Mouse (Mus musculus) T-cell, adult 2 months (primary cell): ENCODE data around the gene Tiam1.

Source experiments
- DNase-seq: peaks from one replicate; pipeline ENCODE4 v3.0.0; 2022; ENCODE audit warnings: low spot score

Tiam1 gene

DNA sequence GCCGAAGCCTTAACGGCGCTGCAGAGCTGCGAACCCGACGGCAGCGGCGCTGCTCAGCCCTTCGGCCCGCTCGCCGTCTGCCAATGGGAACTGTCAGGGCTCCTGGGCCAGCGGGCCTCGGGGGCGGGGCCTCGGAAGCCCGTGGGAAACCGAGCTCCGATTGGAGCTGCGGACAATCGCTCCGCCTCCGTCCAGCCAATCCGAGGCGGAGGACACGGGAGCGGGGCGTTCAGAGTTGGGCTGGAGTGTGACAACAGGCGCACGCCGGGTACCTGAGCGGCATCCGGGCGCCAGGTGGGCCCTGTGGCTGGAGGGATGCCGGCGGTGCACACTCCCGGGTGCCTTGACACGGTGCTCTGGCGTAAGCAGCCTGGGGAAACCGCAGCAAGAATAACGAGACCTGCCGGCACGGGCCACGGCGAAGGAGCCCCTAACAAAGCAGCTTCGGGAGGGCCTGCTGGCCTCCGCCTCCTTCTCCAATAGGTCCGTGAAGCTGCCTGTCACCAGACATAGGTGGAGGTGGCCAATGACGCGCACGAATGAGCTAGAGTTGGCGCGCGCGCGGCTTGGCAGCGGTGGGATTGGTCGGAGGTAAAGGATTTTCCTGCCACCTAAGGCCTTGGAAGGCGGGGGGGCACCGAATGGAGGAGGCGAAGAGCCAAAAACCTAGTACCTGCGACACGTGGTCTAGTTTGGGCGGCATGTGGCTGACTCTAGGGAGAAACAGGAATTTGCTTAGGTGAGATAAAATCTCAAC, at the start of gene Tiam1:
Gene Tiam1 (minus strand): TSS at position 10 of the 757 bp plus-strand sequence.
- peak; percentile 97 for DNase-seq

DNA sequence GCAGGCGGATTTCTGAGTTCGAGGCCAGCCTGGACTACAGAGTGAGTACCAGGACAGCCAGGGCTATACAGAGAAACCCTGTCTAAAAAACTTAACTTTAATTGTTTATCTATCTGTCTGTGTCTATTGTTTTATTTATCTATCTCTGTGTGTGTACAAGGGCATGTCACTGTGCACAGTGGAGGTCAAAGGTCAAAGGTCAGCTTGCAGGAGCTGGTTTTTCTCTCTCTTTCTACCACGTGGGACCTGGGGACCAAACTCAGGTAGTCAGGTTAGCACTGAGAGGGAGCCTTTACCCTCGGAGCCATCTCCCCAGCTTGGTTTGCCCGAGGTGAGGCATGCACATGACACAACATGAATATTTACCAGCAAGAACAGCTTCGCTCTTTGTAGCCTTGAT, 47.7 kb upstream of the Tiam1 start:
- no peak for DNase-seq

DNA sequence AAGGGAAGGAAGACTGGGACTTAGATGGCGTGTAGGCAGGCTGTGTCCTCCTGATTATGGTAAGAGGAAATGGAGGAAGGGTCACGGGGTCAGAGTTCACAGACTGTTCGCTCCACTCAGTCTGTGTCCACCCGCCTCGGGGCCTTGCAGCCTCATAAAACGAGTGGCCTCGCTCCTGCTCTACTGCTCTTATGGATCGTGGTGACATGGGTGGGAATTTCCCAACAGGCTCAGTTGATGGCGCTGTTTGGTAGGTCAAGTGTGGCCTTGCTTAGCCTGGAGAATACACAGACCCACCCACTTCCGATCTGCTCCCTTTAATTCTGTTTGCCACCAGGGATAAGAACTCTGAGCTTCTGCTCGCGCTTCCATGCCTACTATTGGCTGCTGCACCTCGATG, 43.9 kb upstream of the Tiam1 start:
- no peak for DNase-seq

DNA sequence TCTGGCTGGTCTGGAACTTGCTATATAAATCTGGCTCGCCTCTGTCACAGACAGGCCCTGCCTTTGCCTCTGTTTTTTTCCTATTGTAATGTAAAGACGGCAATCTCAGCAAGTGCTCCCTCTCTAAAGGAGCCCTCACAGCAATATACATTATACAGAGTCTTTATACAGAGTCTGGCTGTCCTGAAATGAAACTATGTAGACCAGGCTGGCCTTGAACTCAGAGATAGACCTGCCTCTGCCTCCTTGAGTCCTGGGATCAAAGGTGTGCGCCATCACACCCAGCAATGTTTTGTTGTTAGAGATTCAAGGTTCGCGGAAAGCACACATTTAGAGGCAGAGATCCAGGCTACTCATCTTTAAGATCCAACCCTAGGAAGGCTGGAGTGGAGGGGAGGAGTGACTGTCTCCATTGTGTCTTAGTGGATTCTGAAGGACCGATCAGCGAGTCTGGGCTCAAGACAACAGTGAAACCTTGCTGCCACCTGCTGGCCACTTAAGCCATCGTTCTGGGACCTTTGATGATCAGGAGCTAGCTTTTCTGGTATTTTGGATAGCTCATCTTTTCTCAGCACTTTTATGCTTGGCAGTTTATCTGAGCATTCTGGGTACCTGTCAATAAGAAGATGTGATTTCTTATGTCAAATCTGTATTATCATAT, 42.5 kb upstream of the Tiam1 start:
- DNase-seq, result peak; percentile 62

DNA sequence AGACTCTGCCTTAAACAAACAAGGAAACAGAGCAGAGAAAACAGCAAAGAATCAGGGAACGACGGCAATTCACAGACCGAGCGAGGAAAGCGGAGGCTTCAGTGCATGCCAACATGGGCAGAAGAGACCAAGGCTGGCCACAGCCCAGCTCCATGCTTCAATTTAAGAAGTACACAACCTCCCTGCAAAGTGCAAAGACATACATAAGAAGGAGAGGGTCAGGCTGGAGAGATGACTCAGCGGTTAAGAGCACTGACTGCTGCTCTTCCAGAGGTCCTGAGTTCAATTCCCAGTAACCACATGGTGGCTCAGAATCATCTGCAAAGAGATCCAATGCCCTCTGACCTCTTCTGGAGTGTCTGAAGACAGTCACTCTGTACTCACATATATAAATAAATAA, 40.6 kb upstream of the Tiam1 start:
- no peak for DNase-seq

DNA sequence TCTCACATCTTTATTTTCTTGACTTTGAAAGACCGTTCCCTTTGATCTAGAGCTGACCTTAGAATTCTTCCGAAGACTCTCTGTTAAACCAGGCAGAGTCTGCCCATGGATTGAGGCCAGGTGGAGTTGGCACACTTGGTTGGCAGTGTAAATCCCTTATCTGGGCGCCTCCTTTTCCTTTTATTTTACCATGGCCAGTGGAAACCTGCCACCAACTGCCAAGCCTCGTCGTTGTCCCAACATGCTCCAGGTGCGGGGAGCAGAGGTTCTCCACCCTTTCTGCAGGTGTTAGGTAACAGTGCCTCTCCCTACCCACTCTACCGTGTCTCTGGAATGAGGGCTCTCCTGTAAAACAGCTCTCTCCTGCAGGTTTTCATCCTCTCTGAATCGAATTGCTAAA, 38.1 kb upstream of the Tiam1 start:
- no peak for DNase-seq

DNA sequence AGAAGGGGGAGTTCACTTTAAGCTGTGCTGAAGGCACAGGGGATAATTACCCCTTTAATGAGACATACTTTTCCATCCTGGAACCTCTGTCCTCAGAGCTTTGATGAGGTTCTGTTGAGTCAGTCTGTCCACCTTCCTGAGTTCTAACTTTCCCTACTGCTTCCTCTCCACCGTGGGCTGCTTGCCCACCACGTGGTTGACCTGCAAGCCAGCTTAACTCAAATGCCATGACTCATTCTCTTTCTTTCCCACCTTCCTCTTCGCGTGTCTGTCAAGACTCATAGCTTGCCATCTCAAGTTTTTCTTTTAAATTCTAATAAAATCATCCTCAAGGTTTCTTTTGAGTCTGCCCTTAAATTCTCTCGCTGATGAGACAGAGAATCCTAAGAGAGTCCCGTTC, 37.4 kb upstream of the Tiam1 start:
- DNase-seq, result no peak

DNA sequence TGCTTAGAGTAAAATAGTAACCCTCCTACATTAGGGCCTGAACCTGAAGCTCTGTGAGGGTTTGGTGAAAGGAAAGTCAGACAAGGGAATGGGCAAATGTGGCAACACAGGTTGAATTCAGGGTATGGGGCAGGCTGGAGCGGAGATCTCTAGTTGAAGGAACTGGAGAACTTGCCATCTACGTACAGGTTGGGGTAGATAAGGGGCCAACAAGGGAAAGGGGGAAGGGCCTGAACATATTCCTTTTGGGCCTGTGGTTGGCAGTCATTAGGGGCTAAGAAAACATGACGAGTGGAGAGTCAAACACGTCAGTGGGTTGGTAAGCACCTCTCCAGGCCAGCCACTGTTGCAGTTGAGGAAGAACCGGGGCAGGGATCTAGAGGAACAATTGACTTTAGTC, 36.3 kb upstream of the Tiam1 start:
- DNase-seq, result no peak

DNA sequence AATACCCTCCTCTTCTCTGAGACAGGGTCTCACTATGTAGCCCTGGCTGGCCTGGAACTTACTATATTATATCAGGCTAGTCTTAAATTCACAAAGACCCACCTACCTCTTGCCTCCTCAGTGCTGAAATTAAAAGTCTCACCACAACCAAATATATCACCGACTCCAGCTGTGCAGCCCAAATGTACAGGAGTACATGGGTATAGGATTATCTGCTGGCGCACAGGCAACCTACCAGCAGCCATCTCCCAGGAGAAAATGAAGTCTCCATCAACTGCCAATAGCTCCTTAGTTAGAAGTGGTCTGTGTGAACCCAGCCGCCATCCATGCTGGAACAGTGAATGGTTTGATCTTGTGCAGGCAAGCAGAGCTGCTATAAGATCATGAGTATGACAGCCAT, 34.8 kb upstream of the Tiam1 start:
- DNase-seq, result no peak

DNA sequence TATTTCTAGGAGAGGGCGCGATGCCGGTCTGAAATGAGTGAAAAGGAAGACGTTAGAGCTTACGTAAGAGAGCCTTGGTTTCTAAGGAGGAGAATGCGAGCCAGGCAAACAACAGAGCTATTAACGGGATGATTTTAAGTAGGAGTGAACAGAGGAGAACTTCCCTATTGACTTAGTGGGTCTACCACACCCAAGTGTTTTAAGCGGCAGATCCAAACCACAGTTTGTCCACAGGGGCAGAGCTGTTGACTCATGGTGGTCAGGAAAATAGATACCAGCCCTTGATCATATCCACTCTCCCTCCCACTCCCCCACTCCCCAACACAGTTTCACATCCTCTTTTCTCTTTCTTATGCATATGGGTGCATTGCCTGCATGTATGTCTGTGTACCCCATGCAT, 33.9 kb upstream of the Tiam1 start:
- DNase-seq, result no peak

DNA sequence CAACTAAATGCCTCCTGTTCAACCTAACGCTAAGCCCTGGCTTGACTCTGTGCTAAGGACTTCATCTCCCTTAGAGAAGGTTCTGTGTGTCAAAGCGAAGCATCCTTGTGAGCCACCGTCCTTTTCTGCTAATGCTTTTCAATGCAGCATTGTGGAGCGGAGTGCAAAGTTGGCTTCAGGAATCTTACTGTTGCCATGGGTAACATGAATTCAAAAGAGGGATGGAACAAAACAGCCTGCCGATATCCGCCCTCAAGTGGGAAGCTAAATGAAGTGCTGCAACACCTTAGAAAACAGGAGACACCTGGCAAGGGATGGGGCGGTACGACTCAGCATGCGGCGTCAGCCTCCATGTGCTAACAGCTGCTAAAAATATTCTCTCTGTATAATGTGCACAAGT, 32.9 kb upstream of the Tiam1 start:
- DNase-seq, result no peak

DNA sequence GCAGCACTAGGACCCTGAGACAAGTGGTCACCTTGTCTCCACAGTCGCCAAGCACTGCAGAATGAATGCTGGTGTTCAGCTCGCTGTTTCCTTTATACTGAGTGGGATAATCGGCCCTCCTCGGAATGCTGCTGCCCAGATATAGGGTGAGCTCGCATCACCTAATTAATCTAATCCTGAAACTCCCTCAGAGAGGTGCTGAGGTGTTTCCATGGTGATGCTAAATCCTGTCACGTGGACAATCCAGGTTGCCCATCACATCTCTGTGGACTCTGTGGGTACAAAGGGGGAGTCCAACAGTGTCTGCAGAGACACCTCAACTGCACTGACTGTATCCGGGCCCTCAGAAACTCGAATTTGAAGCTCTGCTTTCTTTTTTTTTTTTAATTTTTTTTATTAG, 27.8 kb upstream of the Tiam1 start:
- DNase-seq, result no peak

DNA sequence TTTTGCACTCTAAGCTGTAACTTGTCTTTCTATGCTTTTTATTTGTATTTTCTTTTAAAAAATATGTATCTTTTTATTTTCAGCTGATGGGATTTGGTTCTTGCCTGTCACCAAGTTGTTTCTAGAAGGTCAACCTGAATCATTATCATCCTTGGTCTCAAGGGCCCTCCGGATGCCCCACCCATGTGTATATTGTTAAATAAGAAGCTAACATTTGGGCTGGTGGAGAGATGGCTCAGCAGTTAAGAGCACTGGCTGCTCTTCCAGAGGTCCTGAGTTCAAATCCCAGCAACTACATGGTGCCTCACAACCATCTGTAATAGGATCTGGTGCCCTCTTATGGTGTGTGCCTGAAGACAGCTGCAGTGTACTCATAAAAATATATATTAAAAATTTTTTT, 27.1 kb upstream of the Tiam1 start:
- no peak for DNase-seq

DNA sequence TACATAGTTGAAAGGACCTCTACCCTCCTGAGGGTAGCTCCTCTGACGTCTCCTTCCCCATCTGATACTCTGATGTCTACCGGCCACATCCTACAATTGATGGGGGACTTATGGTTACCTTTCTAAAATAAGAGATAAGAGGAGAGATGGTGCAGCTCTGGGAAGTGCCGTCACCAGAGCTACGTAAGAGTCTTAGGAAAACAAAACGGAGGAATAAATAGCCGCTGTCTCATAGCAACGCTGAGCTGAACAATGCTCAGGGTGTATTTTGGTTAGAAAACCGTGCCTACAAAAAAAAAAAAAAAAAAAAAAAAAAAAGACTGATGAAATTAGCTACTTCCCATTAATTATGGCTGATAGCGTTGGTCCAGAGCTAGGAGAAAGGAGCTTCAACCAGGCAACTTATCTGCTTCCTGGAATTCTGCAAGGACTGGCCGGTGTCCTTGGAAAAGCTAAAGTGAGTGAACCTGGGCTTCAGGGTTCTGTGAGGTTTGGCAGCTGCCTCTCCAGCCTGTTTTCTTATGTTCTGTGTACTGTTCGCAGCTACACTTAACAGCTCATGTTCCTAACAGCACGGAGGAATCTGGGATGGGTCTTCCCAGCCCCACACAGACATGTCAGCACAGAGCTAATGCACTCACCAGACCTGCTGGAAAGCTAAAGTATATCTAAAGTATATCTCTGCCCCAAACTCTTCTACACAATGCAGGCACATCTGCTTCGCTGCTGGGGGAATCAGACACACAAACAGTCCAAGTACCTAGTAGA, 26.5 kb upstream of the Tiam1 start:
- no peak for DNase-seq

DNA sequence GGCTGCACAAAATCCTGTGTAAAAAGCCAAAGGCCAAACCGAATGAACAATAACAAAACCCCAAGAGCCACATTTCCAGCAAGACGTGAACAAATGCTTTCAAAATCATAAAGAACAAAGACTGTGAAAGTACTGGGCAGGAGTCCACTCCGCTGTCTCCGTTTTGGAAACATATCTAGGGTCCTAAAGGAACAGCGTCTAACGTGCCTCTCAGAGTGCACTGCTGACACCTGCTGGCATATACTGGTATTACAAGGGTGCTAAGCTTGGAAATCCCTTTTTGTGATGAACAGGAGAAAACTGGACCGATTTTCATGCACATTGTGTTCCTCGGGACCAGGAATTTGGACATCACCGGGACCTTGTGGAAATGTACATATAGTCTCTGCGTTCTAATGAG, 24.1 kb upstream of the Tiam1 start:
- DNase-seq, result peak; percentile 59

DNA sequence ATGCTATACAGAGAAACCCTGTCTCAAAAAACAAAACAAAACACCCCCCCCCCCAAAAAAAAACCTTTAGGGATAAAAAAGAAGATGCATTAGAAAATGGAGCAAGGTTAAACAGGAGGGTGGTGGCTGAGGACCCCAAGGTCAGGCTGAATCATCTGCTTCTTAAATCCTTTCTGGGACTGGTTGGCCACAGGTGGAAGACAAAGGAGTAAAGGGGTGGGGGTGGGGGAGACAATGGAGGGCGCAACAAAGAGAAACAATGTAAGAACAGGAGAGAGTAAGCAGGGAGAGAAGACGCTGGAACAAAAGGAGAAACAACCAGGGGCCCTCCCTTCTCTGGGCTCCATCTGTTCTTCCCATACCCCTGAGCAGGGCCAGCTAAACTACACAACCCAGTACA, 21.9 kb upstream of the Tiam1 start:
- DNase-seq, result no peak

DNA sequence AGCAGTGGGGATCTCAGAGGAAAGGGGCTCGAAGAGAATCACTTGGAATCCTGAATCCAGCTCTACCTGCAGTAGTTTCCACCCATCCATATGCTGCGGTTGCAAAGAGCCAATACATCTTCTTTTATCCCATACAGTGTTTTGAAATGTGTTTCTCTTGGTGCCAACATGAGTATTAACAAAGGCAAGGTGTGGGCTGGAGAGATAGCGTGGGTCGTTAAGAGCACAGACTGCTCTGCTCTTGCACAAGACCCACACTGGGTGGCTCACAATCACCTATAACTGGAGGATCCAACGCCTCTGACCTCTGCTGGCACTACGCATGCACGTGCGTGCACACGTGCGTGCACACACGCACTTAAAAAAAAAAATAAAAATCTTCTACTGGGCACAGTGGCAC, 21.4 kb upstream of the Tiam1 start:
- no peak for DNase-seq

DNA sequence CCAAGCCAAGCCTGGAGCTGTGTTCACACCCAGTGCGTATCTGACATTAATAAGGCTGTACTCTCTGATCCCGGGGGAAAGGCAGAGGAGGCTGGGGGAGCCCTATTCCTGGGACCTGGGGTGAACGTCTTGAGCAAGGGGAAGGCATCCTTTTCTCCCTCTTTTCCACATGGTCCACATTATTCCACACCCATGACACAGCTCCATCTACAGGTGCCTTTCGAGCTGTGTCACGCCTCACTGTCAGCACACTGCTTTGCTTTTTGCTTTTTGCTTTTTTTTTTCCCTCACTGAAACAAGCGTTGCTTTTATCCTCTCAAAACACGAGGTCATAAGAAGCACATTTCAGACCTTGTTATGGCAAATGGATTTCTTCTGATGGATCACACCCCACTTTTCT, 11.5 kb upstream of the Tiam1 start:
- no peak for DNase-seq

DNA sequence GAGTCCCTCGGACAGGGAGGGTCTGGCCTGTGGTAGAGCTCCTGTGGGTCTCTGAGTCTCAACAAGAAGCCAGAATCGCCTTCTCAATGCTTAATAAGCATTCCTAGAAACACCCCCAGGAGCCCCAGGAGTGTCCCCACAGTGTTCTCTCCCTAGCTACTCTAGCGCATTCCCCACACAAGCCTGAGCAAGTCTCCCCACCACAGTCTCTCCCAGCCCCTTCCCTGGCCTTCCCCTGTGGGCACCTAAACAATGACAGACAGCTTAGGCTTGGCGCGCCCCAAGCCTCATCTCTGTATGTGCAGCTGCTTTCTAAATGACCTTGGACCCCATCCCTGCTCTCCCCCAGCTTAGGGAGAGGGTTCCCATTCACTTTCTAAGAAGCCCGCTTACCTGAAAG, 7.3 kb upstream of the Tiam1 start:
- DNase-seq, result no peak

DNA sequence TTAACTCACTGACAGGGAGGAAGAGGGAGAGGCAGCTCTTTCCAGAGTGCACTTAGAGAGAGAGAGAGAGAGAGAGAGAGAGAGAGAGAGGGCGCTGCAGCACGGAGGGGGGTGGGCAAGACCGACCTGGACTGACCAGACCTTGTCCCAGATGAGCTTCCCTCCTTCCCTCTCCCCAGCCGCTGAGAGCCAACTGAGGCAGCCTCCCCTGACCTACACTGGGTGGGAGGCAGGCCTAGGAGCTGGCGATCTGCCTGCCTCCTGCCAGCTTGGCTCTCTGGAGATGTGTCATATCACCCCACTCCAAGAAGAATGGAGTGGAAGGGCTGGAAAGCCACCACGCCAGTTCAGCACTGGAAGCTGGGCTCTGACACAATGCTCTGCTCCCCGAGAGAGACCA, 6.6 kb upstream of the Tiam1 start:
- DNase-seq, result no peak

DNA sequence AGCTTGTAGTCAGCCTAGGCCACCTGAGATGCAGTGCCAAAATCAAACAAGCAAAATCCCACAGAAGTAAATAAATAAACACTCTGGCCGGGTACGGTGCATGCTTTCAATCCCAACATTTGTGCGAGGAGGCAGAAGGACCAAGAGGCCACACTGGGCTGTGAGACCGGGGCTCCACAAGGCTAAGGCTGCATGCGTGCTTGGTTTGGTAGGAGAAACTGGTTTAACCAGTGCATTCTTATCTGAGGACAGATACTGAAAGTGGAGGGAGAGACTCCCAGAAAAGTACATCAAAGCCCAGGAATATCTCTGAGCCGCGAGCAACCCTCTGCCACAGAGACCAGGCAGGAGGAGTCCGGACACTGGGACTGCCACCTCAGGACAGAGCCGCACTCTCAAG, 5.8 kb upstream of the Tiam1 start:
- DNase-seq, result no peak

DNA sequence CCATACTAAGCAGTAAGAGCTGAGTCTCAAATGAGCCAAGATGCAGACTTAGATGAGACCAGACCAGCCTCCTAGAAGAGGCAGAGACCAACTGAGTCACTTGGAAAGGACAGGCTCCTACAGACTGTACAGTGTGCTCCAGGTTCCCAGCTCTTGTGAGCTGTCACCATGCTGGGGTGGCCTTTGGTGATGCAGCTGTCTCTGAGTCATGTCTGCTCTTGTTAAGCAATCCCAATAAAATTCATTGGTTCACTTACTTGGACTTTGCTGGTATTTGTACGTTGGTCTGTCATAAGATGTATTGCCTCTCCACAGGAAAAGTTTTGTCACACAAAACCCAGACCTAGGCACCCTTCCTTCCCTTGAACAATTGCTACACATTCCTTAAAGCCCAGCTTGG, 1.7 kb upstream of the Tiam1 start:
- DNase-seq, result no peak

DNA sequence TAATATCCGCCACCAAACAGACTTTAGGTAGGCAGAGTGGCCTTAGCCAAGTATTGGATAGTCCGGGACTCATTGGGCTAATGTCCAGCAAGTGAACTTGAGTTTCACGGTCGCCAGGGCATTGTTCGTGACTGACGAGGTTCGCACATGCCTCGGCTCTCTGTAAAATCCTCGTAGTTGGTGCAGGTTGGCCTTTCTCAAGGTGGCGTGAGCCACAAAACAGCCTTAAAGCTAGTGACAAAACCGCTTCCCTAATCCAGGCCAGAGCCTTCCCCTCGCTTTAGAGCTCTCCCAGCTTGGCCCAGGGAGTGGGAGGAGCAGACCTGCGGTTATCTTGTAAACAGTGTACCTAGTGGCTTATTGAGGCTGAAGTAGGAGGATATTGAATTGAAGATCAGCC, 972 bp upstream of the Tiam1 start:
- no peak for DNase-seq

DNA sequence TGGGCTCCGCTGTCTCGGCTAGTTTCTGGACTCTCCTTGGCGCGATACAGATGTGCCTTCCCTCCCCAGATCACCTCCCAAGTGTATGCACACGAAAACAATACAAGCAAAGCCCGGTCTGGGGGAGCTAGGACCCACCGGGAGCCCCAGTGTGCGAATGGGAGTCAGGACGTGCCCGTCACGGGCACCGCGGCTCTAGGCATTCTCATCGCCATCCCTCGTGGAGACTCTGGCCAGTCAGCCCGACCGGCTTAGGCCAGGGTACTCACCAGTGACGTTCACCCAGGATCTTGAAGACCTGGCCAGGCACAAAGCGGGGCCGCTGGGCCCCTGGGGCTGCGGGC, 181 bp downstream of the Tiam1 start:
- DNase-seq, result no peak
